Mouse (Mus musculus): Measurements from ENCODE around the gene Gli3.

Gli3 gene

GRCm38 (mm10) chr13:15722766-15723379 lies 259.8 kb downstream of the Gli3 start:
- DNase-seq (ENCODE audit: low spot score in 2 of 2): no peak

- no peak for DNase-seq (ENCODE audit: low spot score in 2 of 2)
Observed at GRCm38 (mm10) chr13:15724723-15725122, 261.7 kb downstream of the Gli3 start.

GRCm38 (mm10) chr13:15741771-15742170 lies 278.7 kb downstream of the Gli3 start:
- no peak for DNase-seq (ENCODE audit: low spot score in 2 of 2)

GRCm38 (mm10) chr13:15742308-15742707 lies 279.3 kb downstream of the Gli3 start:
- no peak for DNase-seq (ENCODE audit: low spot score in 2 of 2)

GRCm38 (mm10) chr13:15742777-15743176 lies 279.7 kb downstream of the Gli3 start:
- DNase-seq (ENCODE audit: low spot score in 2 of 2): no peak

- DNase-seq (ENCODE audit: low spot score in 2 of 2): peak in 1 of 2 experiments; percentile 46
Observed at GRCm38 (mm10) chr13:15758835-15759632, 296.0 kb downstream of the Gli3 start.

GRCm38 (mm10) chr13:15759633-15760441 lies 296.8 kb downstream of the Gli3 start:
- no peak for DNase-seq (ENCODE audit: low spot score in 2 of 2)

GRCm38 (mm10) chr13:15762291-15762690 lies 299.3 kb downstream of the Gli3 start:
- no peak for DNase-seq (ENCODE audit: low spot score in 2 of 2)

- peak in 1 of 2 experiments; percentile 10 for DNase-seq (ENCODE audit: low spot score in 2 of 2)
Observed at GRCm38 (mm10) chr13:15762901-15763417, 299.9 kb downstream of the Gli3 start.

- DNase-seq (ENCODE audit: low spot score in 2 of 2): no peak
Observed at GRCm38 (mm10) chr13:15777624-15778023, 314.6 kb downstream of the Gli3 start.

Data from thymus, postnatal 10 days (tissue).